Mouse (Mus musculus): ENCODE measurements around the gene Naif1.

Gene Naif1

GRCm38 (mm10) chr2:32449761-32450754 is at the start of gene Naif1:
Gene Naif1 (plus strand): TSS chr2:32450457.
- DNase-seq (ENCODE audit: extremely low read depth, low read depth, low spot score): no peak

- no peak for DNase-seq (ENCODE audit: extremely low read depth, low read depth, low spot score)
Observed at GRCm38 (mm10) chr2:32404663-32405062, 45.6 kb upstream of the Naif1 start.

GRCm38 (mm10) chr2:32407144-32407824 is 43.0 kb upstream of the Naif1 start:
- DNase-seq (ENCODE audit: extremely low read depth, low read depth, low spot score): no peak

GRCm38 (mm10) chr2:32408429-32409424 is 41.5 kb upstream of the Naif1 start:
- DNase-seq (ENCODE audit: extremely low read depth, low read depth, low spot score): no peak

GRCm38 (mm10) chr2:32411407-32411806 is 38.9 kb upstream of the Naif1 start:
- DNase-seq (ENCODE audit: extremely low read depth, low read depth, low spot score): no peak

GRCm38 (mm10) chr2:32412742-32413531 is 37.3 kb upstream of the Naif1 start:
- no peak for DNase-seq (ENCODE audit: extremely low read depth, low read depth, low spot score)

- no peak for DNase-seq (ENCODE audit: extremely low read depth, low read depth, low spot score)
Observed at GRCm38 (mm10) chr2:32413936-32414335, 36.3 kb upstream of the Naif1 start.

GRCm38 (mm10) chr2:32415801-32416200 is 34.5 kb upstream of the Naif1 start:
- no peak for DNase-seq (ENCODE audit: extremely low read depth, low read depth, low spot score)

- DNase-seq (ENCODE audit: extremely low read depth, low read depth, low spot score): no peak
Observed at GRCm38 (mm10) chr2:32416556-32416955, 33.7 kb upstream of the Naif1 start.

GRCm38 (mm10) chr2:32417486-32417885 is 32.8 kb upstream of the Naif1 start:
- no peak for DNase-seq (ENCODE audit: extremely low read depth, low read depth, low spot score)

- no peak for DNase-seq (ENCODE audit: extremely low read depth, low read depth, low spot score)
Observed at GRCm38 (mm10) chr2:32418430-32419151, 31.7 kb upstream of the Naif1 start.

GRCm38 (mm10) chr2:32419359-32419758 is 30.9 kb upstream of the Naif1 start:
- DNase-seq (ENCODE audit: extremely low read depth, low read depth, low spot score): no peak

GRCm38 (mm10) chr2:32420066-32420608 is 30.1 kb upstream of the Naif1 start:
- no peak for DNase-seq (ENCODE audit: extremely low read depth, low read depth, low spot score)

- no peak for DNase-seq (ENCODE audit: extremely low read depth, low read depth, low spot score)
Observed at GRCm38 (mm10) chr2:32420647-32421046, 29.6 kb upstream of the Naif1 start.

- no peak for DNase-seq (ENCODE audit: extremely low read depth, low read depth, low spot score)
Observed at GRCm38 (mm10) chr2:32421851-32422251, 28.4 kb upstream of the Naif1 start.

GRCm38 (mm10) chr2:32423481-32424331 is 26.6 kb upstream of the Naif1 start:
- DNase-seq (ENCODE audit: extremely low read depth, low read depth, low spot score): peak; percentile 92

GRCm38 (mm10) chr2:32424796-32425195 is 25.5 kb upstream of the Naif1 start:
- DNase-seq (ENCODE audit: extremely low read depth, low read depth, low spot score): peak; percentile 88

- no peak for DNase-seq (ENCODE audit: extremely low read depth, low read depth, low spot score)
Observed at GRCm38 (mm10) chr2:32425568-32425967, 24.7 kb upstream of the Naif1 start.

Data from fat pad, adult 2 months (tissue).